Mouse (Mus musculus) G1E (cell line): ENCODE data around the gene Sypl2.

Experiments used
- CTCF ChIP-seq: IDR thresholded peaks from 2 replicates; pipeline ENCODE4 v1.5.1; 2012; ENCODE audit warnings: low read depth, low read length, inconsistent platforms, mixed read lengths
- GATA1 ChIP-seq: IDR thresholded peaks from 2 replicates; pipeline ENCODE4 v1.6.1; 2012; ENCODE audit warnings: borderline replicate concordance, low read length, inconsistent platforms, mixed read lengths
- TAL1 ChIP-seq: conservative IDR thresholded peaks from 2 replicates; pipeline ENCODE4 v1.6.1; 2012; ENCODE audit warnings: low read depth, low read length, inconsistent platforms, mixed read lengths

- TF ChIP-seq GATA1 (no peak), CTCF (no peak), TAL1 (no peak)
These were observed 14.6 kb downstream of the Sypl2 start for GRCm38 (mm10) chr3:108211845-108212244.
